Mouse (Mus musculus) neural tube, embryonic 11.5 days (tissue): ENCODE measurements at regions not wholly inside any gene's neighbourhood (a gene's known extent, or its start where the extent isn't known, plus 50 kb on each side); places are given as distances from the start of the nearest gene placed in this dataset.

ENCODE experiments used
- ATAC-seq: fragments of 200-750 bp; cut with Nextera tagmentation; 2 replicates; pipeline ENCODE4 v1.8.0; 2017; ENCODE audit warnings: moderate number of reproducible peaks, mild to moderate bottlenecking, moderate TSS enrichment, moderate library complexity; ENCODE audit not compliant: insufficient read depth, low FRiP score, low TSS enrichment
- DNase-seq: peaks from one replicate; pipeline ENCODE4 v3.0.0-alpha.2; 2015; ENCODE audit warnings: low spot score
- H3K27ac ChIP-seq: fragments of 300-500 bp; sonication (generic); 2 replicates; pipeline ENCODE4 v1.5.1; 2014; ENCODE audit warnings: low read depth, mild to moderate bottlenecking, low read length
- H3K27me3 ChIP-seq: fragments of 300-500 bp; sonication (generic); 2 replicates; pipeline ENCODE4 v1.6.1; 2014; ENCODE audit warnings: mild to moderate bottlenecking, low read length, mixed read lengths; ENCODE audit not compliant: control insufficient read depth, insufficient read depth
- H3K36me3 ChIP-seq: fragments of 300-500 bp; sonication (generic); 2 replicates; pipeline ENCODE4 v1.6.1; 2014; ENCODE audit warnings: mild to moderate bottlenecking, low read length, moderate library complexity, mixed read lengths; ENCODE audit not compliant: control insufficient read depth, insufficient read depth
- H3K4me1 ChIP-seq: fragments of 300-500 bp; sonication (generic); 2 replicates; pipeline ENCODE4 v1.6.1; 2014; ENCODE audit warnings: low read length, mixed read lengths; ENCODE audit not compliant: control insufficient read depth, insufficient read depth
- H3K4me2 ChIP-seq: fragments of 300-500 bp; sonication (generic); 2 replicates; pipeline ENCODE4 v1.6.1; 2014; ENCODE audit warnings: low read depth, mild to moderate bottlenecking, moderate library complexity
- H3K4me3 ChIP-seq: fragments of 300-500 bp; sonication (generic); 2 replicates; pipeline ENCODE4 v1.5.1; 2014; ENCODE audit warnings: low read depth, low read length
- H3K9ac ChIP-seq: fragments of 300-500 bp; sonication (generic); 2 replicates; pipeline ENCODE4 v1.6.1; 2014; ENCODE audit warnings: mild to moderate bottlenecking, low read length
- H3K9me3 ChIP-seq: fragments of 300-500 bp; sonication (generic); 2 replicates; pipeline ENCODE4 v1.6.1; 2016; ENCODE audit warnings: low read length; ENCODE audit not compliant: control insufficient read depth
- WGBS: fragments of 180-500 bp; shearing (Covaris S2); extraction: QIAGEN DNeasy Blood & Tissue Kit; methylation state at CpG from one replicate; pipeline ENCODE4 v1.1.7; 2014; 5-methylcytosine and 5-hydroxymethylcytosine counted together

DNA sequence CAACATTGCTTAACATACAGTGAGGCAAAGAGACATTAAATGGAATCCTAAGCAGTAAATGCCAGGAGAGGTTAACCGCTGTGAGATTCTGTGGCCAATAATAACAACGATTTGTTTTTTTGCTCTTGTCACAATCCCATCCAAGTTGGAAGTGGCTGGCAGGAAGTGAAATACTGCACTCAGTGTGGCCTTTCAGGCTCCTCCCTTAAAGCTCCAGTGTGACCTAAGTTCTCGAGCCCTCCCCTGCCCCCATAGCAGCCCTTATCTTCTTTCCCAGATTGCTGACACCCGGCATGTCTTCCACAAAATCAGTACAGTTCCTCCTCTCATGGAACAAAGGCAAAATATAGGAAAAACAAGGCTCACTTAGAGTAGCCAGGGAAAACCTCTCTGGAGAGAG, 278.1 kb downstream of the Tmsb4x start:
- no peaks in the 10 kb centered on the region for H3K4me1 ChIP-seq
- H3K9me3 ChIP-seq, result no peaks in the 10 kb centered on the region
- no peaks in the 10 kb centered on the region for H3K36me3 ChIP-seq
- no peak overlapping the region for H3K4me3 ChIP-seq
- H3K4me2 ChIP-seq, result no peak overlapping the region
- 56% methylated on average over 4 of the region's 4 CpGs for WGBS
- 0 out of 2 replicates have a peak, but pooled peaks cover 4% of the 10 kb centered on the region for H3K27me3 ChIP-seq
- H3K27ac ChIP-seq, result no peak overlapping the region
- ATAC-seq (no peak), DNase-seq (no peak)
- H3K9ac ChIP-seq, result no peak overlapping the region

DNA sequence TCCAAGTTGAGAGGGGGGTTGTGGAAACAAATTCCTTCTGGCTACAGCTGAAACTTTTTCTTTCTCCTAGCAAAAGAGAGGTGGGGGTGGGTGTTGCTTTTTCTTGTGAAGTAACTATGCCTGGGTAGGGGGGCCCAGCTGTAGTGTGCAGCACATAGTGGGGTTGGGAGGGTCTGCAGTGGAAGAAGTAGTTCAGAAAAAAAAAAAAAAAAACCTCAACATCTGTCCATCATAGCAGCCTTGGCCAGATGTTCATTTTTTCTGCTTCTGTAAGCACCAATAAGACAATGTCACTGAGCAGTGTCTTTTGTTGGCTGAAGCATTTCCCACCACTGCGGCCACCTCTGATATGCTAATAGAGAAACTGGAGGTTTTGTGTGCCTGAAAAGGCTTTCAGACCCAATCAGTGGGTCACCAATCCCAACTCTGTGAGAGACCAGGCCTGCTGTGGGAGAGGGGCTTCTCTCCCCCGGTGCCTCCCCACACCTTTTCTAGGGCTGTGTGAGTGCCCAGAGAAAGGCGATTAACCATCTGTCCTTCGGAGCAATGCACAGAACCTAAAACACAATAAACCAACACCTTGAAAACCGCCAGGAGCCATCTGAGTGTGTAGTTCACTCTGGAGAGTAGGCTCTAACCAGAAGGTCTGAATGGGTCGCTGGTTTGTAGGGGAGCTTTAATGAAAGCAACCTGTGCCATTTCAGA, 279.2 kb downstream of the Tmsb4x start:
- Histone ChIP-seq H3K27me3 (0 out of 2 replicates have a peak, but pooled peaks cover 4% of the 10 kb centered on the region), H3K9me3 (no peaks in the 10 kb centered on the region), H3K27ac (no peak overlapping the region), H3K36me3 (no peaks in the 10 kb centered on the region), H3K4me2 (no peak overlapping the region), H3K4me3 (no peak overlapping the region), H3K4me1 (no peaks in the 10 kb centered on the region), H3K9ac (no peak overlapping the region)
- ATAC-seq (peak; percentile 77), DNase-seq (peak; percentile 27)
- WGBS, result 24% methylated on average over 6 of the region's 6 CpGs

DNA sequence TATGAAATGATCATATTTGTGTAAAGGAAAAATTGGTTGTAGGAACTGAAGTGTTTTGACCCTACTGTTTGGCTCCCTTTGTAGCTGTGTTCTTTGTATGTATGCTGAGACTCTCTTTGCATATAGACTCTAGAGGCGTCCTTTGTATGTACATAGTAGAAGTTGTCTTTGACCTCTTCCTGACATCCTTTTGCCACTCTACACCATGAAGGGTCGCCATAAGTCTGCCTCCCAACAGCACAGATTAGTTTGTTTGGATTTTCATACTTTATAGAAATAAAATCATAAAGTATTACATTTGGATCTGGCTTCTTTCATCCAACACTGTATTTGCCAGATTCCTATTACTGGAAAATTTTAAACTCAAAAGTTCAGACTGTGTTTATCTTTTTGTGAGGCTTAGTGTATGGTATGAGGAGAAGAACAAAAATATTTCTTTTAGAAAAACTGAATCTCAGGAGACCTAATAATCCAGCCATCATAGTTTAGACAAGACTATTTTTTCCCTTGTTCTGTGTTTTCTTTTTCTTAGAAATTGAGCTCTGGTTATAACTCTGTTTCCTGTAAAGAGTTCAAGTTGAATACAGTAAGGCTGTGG, 293.7 kb downstream of the Tmsb4x start:
- Histone ChIP-seq H3K9ac (no peak overlapping the region), H3K27ac (no peak overlapping the region), H3K4me2 (no peak overlapping the region), H3K9me3 (no peaks in the 10 kb centered on the region), H3K4me3 (no peak overlapping the region), H3K27me3 (peaks cover 6% of the 10 kb centered on the region), H3K36me3 (no peaks in the 10 kb centered on the region), H3K4me1 (no peaks in the 10 kb centered on the region)
- ATAC-seq (no peak), DNase-seq (no peak)
- WGBS, result 64% methylated on average over 2 of the region's 2 CpGs

DNA sequence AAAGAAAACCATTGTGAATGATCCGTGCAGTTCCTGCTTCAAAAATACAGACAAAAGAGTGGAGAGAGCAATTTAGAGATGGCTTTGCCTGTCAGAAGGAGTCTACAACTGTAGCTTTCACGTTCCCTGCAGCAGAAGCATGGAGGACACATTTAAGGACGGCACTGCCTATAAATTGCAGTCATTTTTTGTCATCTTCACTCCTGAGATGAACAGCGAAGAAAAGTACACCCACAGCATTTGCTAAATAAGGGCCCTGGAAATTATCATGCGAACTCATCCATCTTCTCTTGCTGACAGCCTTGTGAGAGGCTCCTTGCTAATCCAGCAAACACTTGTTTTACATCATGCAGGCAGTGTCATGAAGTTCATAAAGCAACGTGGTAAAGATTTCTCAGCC, 302.5 kb downstream of the Tmsb4x start:
- Histone ChIP-seq H3K36me3 (no peaks in the 10 kb centered on the region), H3K4me2 (no peak overlapping the region), H3K4me1 (no peaks in the 10 kb centered on the region), H3K27ac (no peak overlapping the region), H3K27me3 (no peaks in the 10 kb centered on the region), H3K9me3 (no peaks in the 10 kb centered on the region), H3K4me3 (no peak overlapping the region), H3K9ac (no peak overlapping the region)
- WGBS, result 65% methylated on average over 6 of the region's 6 CpGs
- DNase-seq (no peak), ATAC-seq (no peak)

GRCm38 (mm10) chrX:166900761-166901160, 308.4 kb downstream of the Tmsb4x start:
- H3K9ac ChIP-seq, result no peak overlapping the region
- no peaks in the 10 kb centered on the region for H3K9me3 ChIP-seq
- no peaks in the 10 kb centered on the region for H3K27me3 ChIP-seq
- 76% methylated on average over 6 of the region's 6 CpGs for WGBS
- ATAC-seq (no peak), DNase-seq (no peak)
- no peak overlapping the region for H3K4me2 ChIP-seq
- no peaks in the 10 kb centered on the region for H3K4me1 ChIP-seq
- no peak overlapping the region for H3K4me3 ChIP-seq
- no peak overlapping the region for H3K27ac ChIP-seq
- H3K36me3 ChIP-seq, result no peaks in the 10 kb centered on the region

- Histone ChIP-seq H3K27ac (no peak overlapping the region), H3K9me3 (no peaks in the 10 kb centered on the region), H3K4me1 (no peaks in the 10 kb centered on the region), H3K4me3 (no peak overlapping the region), H3K9ac (no peak overlapping the region), H3K36me3 (no peaks in the 10 kb centered on the region), H3K4me2 (no peak overlapping the region), H3K27me3 (0 out of 2 replicates have a peak, but pooled peaks cover 2% of the 10 kb centered on the region)
- ATAC-seq, result no peak
- 75% methylated on average over 2 of the region's 2 CpGs for WGBS
- no peak for DNase-seq
These were observed 309.7 kb upstream of the Egfl6 start for GRCm38 (mm10) chrX:166895199-166895598.

DNA sequence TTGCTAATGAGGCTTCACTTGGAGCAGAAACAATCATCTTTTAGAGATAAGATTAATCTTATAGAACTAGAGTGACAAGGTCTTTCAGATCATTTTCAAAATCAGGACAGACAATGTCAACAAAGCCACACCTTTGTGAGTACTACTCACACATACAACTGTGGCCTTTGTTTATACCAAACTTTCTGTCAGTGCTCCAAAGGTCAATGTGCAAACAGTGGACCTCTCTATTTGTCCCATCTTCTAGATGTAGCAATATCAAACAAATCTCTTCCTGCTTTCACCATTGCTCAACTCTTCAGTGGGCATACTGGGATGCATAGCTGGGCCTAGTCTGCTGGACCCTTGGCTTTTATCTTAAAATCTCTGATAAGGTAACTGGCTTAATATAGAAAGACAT, 300.9 kb upstream of the Egfl6 start:
- H3K4me1 ChIP-seq, result no peaks in the 10 kb centered on the region
- no peak overlapping the region for H3K4me2 ChIP-seq
- 0 out of 2 replicates have a peak, but pooled peaks cover 2% of the 10 kb centered on the region for H3K27me3 ChIP-seq
- no peaks in the 10 kb centered on the region for H3K36me3 ChIP-seq
- no peaks in the 10 kb centered on the region for H3K9me3 ChIP-seq
- ATAC-seq (no peak), DNase-seq (no peak)
- H3K9ac ChIP-seq, result no peak overlapping the region
- no peak overlapping the region for H3K27ac ChIP-seq
- no peak overlapping the region for H3K4me3 ChIP-seq

- Histone ChIP-seq H3K9ac (no peak overlapping the region), H3K4me3 (no peak overlapping the region), H3K36me3 (no peaks in the 10 kb centered on the region), H3K9me3 (no peaks in the 10 kb centered on the region), H3K27ac (no peak overlapping the region), H3K4me1 (no peaks in the 10 kb centered on the region), H3K4me2 (no peak overlapping the region), H3K27me3 (no peaks in the 10 kb centered on the region)
- WGBS, result 87% methylated on average over 5 of the region's 5 CpGs
- DNase-seq (no peak), ATAC-seq (no peak)
These were observed 284.0 kb upstream of the Egfl6 start for GRCm38 (mm10) chrX:166869515-166869914.

- Histone ChIP-seq H3K9me3 (no peaks in the 10 kb centered on the region), H3K4me3 (no peak overlapping the region), H3K4me1 (no peaks in the 10 kb centered on the region), H3K9ac (no peak overlapping the region), H3K27me3 (no peaks in the 10 kb centered on the region), H3K27ac (no peak overlapping the region), H3K4me2 (no peak overlapping the region), H3K36me3 (no peaks in the 10 kb centered on the region)
- ATAC-seq (no peak), DNase-seq (no peak)
- WGBS, result 71% methylated on average over 2 of the region's 2 CpGs
These were observed 282.2 kb upstream of the Egfl6 start for GRCm38 (mm10) chrX:166867692-166868091.
